Mouse (Mus musculus): ENCODE results near the gene Trank1. TPM values are rescaled to one million over a fixed set of nuclear protein-coding genes. Genes with fewer than 3 reads are reported as not detected.
A peak's percentile ranks its signal among the peaks of the same experiment; 100 is the strongest.

The Trank1 gene
- polyA plus RNA-seq, 1 experiment from 2014 or later: 0.32 TPM

GRCm38 (mm10) chr9:111306142-111306541, 5.4 kb upstream of the Trank1 start:
- peaks cover 1% of the 10 kb centered on the region; the same call in 1 of the 2 replicates for H3K4me1 ChIP-seq
- no peak overlapping the region for H3K27ac ChIP-seq
- H3K9ac ChIP-seq: no peak overlapping the region
- peaks cover 25% of the 10 kb centered on the region for H3K27me3 ChIP-seq
- ATAC-seq (ENCODE audit: low FRiP score, low read depth): no peak
- H3K4me2 ChIP-seq (replicated peaks): no peak overlapping the region
- WGBS: 67% methylated on average over 7 of the region's 7 CpGs
- H3K9me3 ChIP-seq: peaks cover 14% of the 10 kb centered on the region
- no peak overlapping the region for H3K4me3 ChIP-seq
- no peaks in the 10 kb centered on the region for H3K36me3 ChIP-seq

- Histone ChIP-seq H3K4me3 (peak overlapping the region; percentile 54), H3K36me3 (no peaks in the 10 kb centered on the region), H3K27me3 (peaks cover 66% of the 10 kb centered on the region), H3K4me1 (peaks cover 17% of the 10 kb centered on the region; the same call in 1 of the 2 replicates), H3K9me3 (peaks cover 14% of the 10 kb centered on the region), H3K27ac (no peak overlapping the region), H3K9ac (peak overlapping the region; percentile 61), H3K4me2 (replicated peaks) (peak overlapping the region; percentile 90)
- 3% methylated on average over 74 of the region's 98 CpGs for WGBS
- peak; percentile 28; the same call in 1 of the 2 replicates for ATAC-seq (ENCODE audit: low FRiP score, low read depth)
Observed at GRCm38 (mm10) chr9:111311843-111312441, 403 bp downstream of the Trank1 start.

- Histone ChIP-seq H3K9me3 (peaks cover 14% of the 10 kb centered on the region), H3K4me1 (peaks cover 17% of the 10 kb centered on the region; the same call in 1 of the 2 replicates), H3K4me3 (peak overlapping the region; percentile 54), H3K27ac (no peak overlapping the region), H3K36me3 (no peaks in the 10 kb centered on the region), H3K4me2 (replicated peaks) (peak overlapping the region; percentile 90), H3K9ac (peak overlapping the region; percentile 61), H3K27me3 (peaks cover 66% of the 10 kb centered on the region)
- peak; percentile 44 for ATAC-seq (ENCODE audit: low FRiP score, low read depth)
- WGBS: under 1% methylated on average over 49 of the region's 59 CpGs
Observed at GRCm38 (mm10) chr9:111312442-111313141, 1.1 kb downstream of the Trank1 start.

- ATAC-seq (ENCODE audit: low FRiP score, low read depth): no peak
- peaks cover 66% of the 10 kb centered on the region for H3K27me3 ChIP-seq
- H3K27ac ChIP-seq: no peak overlapping the region
Observed at GRCm38 (mm10) chr9:111313299-111313698, 1.8 kb downstream of the Trank1 start.

GRCm38 (mm10) chr9:111313793-111314192, 2.3 kb downstream of the Trank1 start:
- Histone ChIP-seq H3K36me3 (no peaks in the 10 kb centered on the region), H3K27ac (no peak overlapping the region), H3K27me3 (peaks cover 65% of the 10 kb centered on the region), H3K9me3 (peaks cover 14% of the 10 kb centered on the region), H3K4me1 (peaks cover 17% of the 10 kb centered on the region; the same call in 1 of the 2 replicates), H3K4me2 (replicated peaks) (no peak overlapping the region), H3K9ac (no peak overlapping the region), H3K4me3 (no peak overlapping the region)
- ATAC-seq (ENCODE audit: low FRiP score, low read depth): no peak
- 29% methylated on average over 5 of the region's 5 CpGs for WGBS

More at GRCm38 (mm10) chr9:111313299-111313698, 1.8 kb downstream of the Trank1 start:
- Histone ChIP-seq H3K9ac (no peak overlapping the region), H3K4me1 (peaks cover 17% of the 10 kb centered on the region; the same call in 1 of the 2 replicates), H3K9me3 (peaks cover 14% of the 10 kb centered on the region), H3K4me2 (replicated peaks) (no peak overlapping the region; the same call in 1 of the 2 replicates), H3K36me3 (no peaks in the 10 kb centered on the region), H3K4me3 (no peak overlapping the region)
- WGBS: 14% methylated on average over 6 of the region's 6 CpGs

GRCm38 (mm10) chr9:111314219-111314618, 2.7 kb downstream of the Trank1 start:
- peaks cover 17% of the 10 kb centered on the region; the same call in 1 of the 2 replicates for H3K4me1 ChIP-seq
- no peaks in the 10 kb centered on the region for H3K36me3 ChIP-seq
- H3K4me3 ChIP-seq: no peak overlapping the region
- no peak overlapping the region for H3K9ac ChIP-seq
- no peak for ATAC-seq (ENCODE audit: low FRiP score, low read depth)
- H3K9me3 ChIP-seq: peaks cover 14% of the 10 kb centered on the region
- 37% methylated on average over 5 of the region's 5 CpGs for WGBS
- H3K27me3 ChIP-seq: peaks cover 61% of the 10 kb centered on the region
- no peak overlapping the region for H3K4me2 ChIP-seq (replicated peaks)
- no peak overlapping the region for H3K27ac ChIP-seq

- Histone ChIP-seq H3K4me3 (no peak overlapping the region), H3K27ac (no peak overlapping the region), H3K9ac (no peak overlapping the region), H3K4me2 (replicated peaks) (no peak overlapping the region), H3K4me1 (no peaks in the 10 kb centered on the region), H3K27me3 (no peaks in the 10 kb centered on the region), H3K36me3 (no peaks in the 10 kb centered on the region), H3K9me3 (no peaks in the 10 kb centered on the region)
- ATAC-seq (ENCODE audit: low FRiP score, low read depth): no peak
- 79% methylated on average over 4 of the region's 4 CpGs for WGBS
Observed at GRCm38 (mm10) chr9:111320912-111321311, 9.4 kb downstream of the Trank1 start.

- Histone ChIP-seq H3K4me3 (no peak overlapping the region), H3K4me2 (replicated peaks) (no peak overlapping the region), H3K9ac (no peak overlapping the region), H3K4me1 (no peaks in the 10 kb centered on the region), H3K9me3 (no peaks in the 10 kb centered on the region), H3K27me3 (no peaks in the 10 kb centered on the region), H3K36me3 (no peaks in the 10 kb centered on the region), H3K27ac (no peak overlapping the region)
- ATAC-seq (ENCODE audit: low FRiP score, low read depth): no peak
- 79% methylated on average over 2 of the region's 2 CpGs for WGBS
Observed at GRCm38 (mm10) chr9:111324881-111325280, 13.3 kb downstream of the Trank1 start.

GRCm38 (mm10) chr9:111329881-111330280, 18.3 kb downstream of the Trank1 start:
- no peak for ATAC-seq (ENCODE audit: low FRiP score, low read depth)
- Histone ChIP-seq H3K27me3 (no peaks in the 10 kb centered on the region), H3K36me3 (no peaks in the 10 kb centered on the region), H3K27ac (no peak overlapping the region), H3K9ac (no peak overlapping the region), H3K4me3 (no peak overlapping the region), H3K4me2 (replicated peaks) (no peak overlapping the region), H3K4me1 (no peaks in the 10 kb centered on the region), H3K9me3 (no peaks in the 10 kb centered on the region)
- 81% methylated on average over 4 of the region's 4 CpGs for WGBS

GRCm38 (mm10) chr9:111333790-111334189, 22.3 kb downstream of the Trank1 start:
- WGBS: 41% methylated on average over 2 of the region's 2 CpGs
- no peak overlapping the region for H3K9ac ChIP-seq
- ATAC-seq (ENCODE audit: low FRiP score, low read depth): no peak
- H3K27ac ChIP-seq: no peak overlapping the region
- H3K4me1 ChIP-seq: no peaks in the 10 kb centered on the region
- H3K36me3 ChIP-seq: no peaks in the 10 kb centered on the region
- H3K4me3 ChIP-seq: no peak overlapping the region
- H3K9me3 ChIP-seq: no peaks in the 10 kb centered on the region
- H3K4me2 ChIP-seq (replicated peaks): no peak overlapping the region
- no peaks in the 10 kb centered on the region for H3K27me3 ChIP-seq

GRCm38 (mm10) chr9:111334555-111335164, 23.1 kb downstream of the Trank1 start:
- Histone ChIP-seq H3K36me3 (no peaks in the 10 kb centered on the region), H3K4me1 (no peaks in the 10 kb centered on the region), H3K9me3 (no peaks in the 10 kb centered on the region), H3K4me2 (replicated peaks) (no peak overlapping the region), H3K4me3 (no peak overlapping the region), H3K27ac (no peak overlapping the region), H3K27me3 (no peaks in the 10 kb centered on the region), H3K9ac (0 out of 2 replicates have a peak overlapping the region, but pooled peaks have one; percentile 13)
- no peak for ATAC-seq (ENCODE audit: low FRiP score, low read depth)
- WGBS: 67% methylated on average over 4 of the region's 4 CpGs

- no peak for ATAC-seq (ENCODE audit: low FRiP score, low read depth)
- H3K4me1 ChIP-seq: no peaks in the 10 kb centered on the region
- WGBS: 83% methylated on average over 7 of the region's 7 CpGs
Observed at GRCm38 (mm10) chr9:111351233-111351632, 39.7 kb downstream of the Trank1 start.

More at GRCm38 (mm10) chr9:111351233-111351632, 39.7 kb downstream of the Trank1 start:
- Histone ChIP-seq H3K27ac (no peak overlapping the region), H3K9ac (no peak overlapping the region), H3K27me3 (no peaks in the 10 kb centered on the region), H3K36me3 (no peaks in the 10 kb centered on the region), H3K4me3 (no peak overlapping the region), H3K9me3 (no peaks in the 10 kb centered on the region), H3K4me2 (replicated peaks) (no peak overlapping the region)
